Mouse (Mus musculus): ENCODE measurements around the gene Camk1d.

DNA sequence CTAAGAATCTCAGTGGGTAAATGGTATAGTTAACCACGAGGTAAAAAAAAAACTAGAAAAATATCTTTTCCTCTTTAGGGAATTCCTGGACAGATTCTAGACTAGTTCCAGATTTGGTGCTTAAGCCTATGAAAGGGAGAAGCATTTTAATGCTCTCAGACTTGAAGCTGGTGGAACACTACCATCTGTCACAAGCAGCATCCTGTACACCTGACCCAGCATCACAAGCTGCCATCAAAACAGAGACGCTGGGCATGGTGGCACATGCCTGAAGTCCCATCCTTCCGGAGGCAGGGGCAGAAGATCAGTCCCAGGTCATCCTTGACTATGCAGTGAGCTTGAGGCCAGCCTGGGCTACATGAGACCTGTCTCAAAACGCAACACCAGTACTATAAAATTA is 295.5 kb downstream of the Camk1d start:
- TF ChIP-seq POLR2A (IDR thresholded peaks at IDR 0.05; ENCODE audit: control insufficient read depth, low read depth, low read length), result no peak
- TF ChIP-seq CTCF (IDR thresholded peaks at IDR 0.05; ENCODE audit: control insufficient read depth, insufficient read depth, insufficient replicate concordance, low read depth, low read length), result no peak

Data from testis, adult 2 months (tissue).